Mouse (Mus musculus) thymus, postnatal 25 days (tissue): ENCODE results near the gene Vdac1.
A peak's percentile ranks its signal among the peaks of the same experiment; 100 is the strongest.
"Not testable (repeated sequence)": the region's sequence is repeated elsewhere in the genome, so short reads cannot be mapped to it uniquely, and the experiment has no call there.

ENCODE experiments used
- DNase-seq: peaks from one replicate; pipeline ENCODE4 v3.0.0; 2022

The Vdac1 gene

GRCm38 (mm10) chr11:52344991-52345777, 15.5 kb upstream of the Vdac1 start:
- peak; percentile 54 for DNase-seq

- DNase-seq: peak; percentile 95
Observed at GRCm38 (mm10) chr11:52345939-52346634, 14.6 kb upstream of the Vdac1 start.

- no peak for DNase-seq
Observed at GRCm38 (mm10) chr11:52346635-52347005, 14.0 kb upstream of the Vdac1 start.

- DNase-seq: no peak
Observed at GRCm38 (mm10) chr11:52348156-52348555, 12.5 kb upstream of the Vdac1 start.

- peak; percentile 46 for DNase-seq
Observed at GRCm38 (mm10) chr11:52348724-52349123, 11.9 kb upstream of the Vdac1 start.

- peak; percentile 67 for DNase-seq
Observed at GRCm38 (mm10) chr11:52350924-52351323, 9.7 kb upstream of the Vdac1 start.

GRCm38 (mm10) chr11:52352271-52352670, 8.4 kb upstream of the Vdac1 start:
- no peak for DNase-seq

- DNase-seq: no peak
Observed at GRCm38 (mm10) chr11:52354644-52355043, 6.0 kb upstream of the Vdac1 start.

- no peak for DNase-seq
Observed at GRCm38 (mm10) chr11:52355601-52356000, 5.1 kb upstream of the Vdac1 start.

- DNase-seq: not testable (repeated sequence)
Observed at GRCm38 (mm10) chr11:52357091-52357490, 3.6 kb upstream of the Vdac1 start.

GRCm38 (mm10) chr11:52358520-52358919, 2.1 kb upstream of the Vdac1 start:
- no peak for DNase-seq

GRCm38 (mm10) chr11:52359686-52360470, 782 bp upstream of the Vdac1 start:
- DNase-seq: peak; percentile 35

- DNase-seq: peak; percentile 52
Observed at GRCm38 (mm10) chr11:52361287-52361921, 744 bp downstream of the Vdac1 start.

- no peak for DNase-seq
Observed at GRCm38 (mm10) chr11:52364376-52364775, 3.7 kb downstream of the Vdac1 start.

- no peak for DNase-seq
Observed at GRCm38 (mm10) chr11:52365143-52365542, 4.5 kb downstream of the Vdac1 start.

GRCm38 (mm10) chr11:52366358-52366757, 5.7 kb downstream of the Vdac1 start:
- no peak for DNase-seq

- no peak for DNase-seq
Observed at GRCm38 (mm10) chr11:52368176-52368985, 7.7 kb downstream of the Vdac1 start.

- no peak for DNase-seq
Observed at GRCm38 (mm10) chr11:52369252-52370134, 8.8 kb downstream of the Vdac1 start.

- no peak for DNase-seq
Observed at GRCm38 (mm10) chr11:52370135-52370452, 9.4 kb downstream of the Vdac1 start.

- DNase-seq: no peak
Observed at GRCm38 (mm10) chr11:52370538-52370937, 9.9 kb downstream of the Vdac1 start.

GRCm38 (mm10) chr11:52373841-52374240, 13.2 kb downstream of the Vdac1 start:
- no peak for DNase-seq
